Mouse (Mus musculus): Measurements from ENCODE around the gene Ptprt. TPM values are rescaled to one million over a fixed set of nuclear protein-coding genes. Genes with fewer than 3 reads are reported as not detected.

Ptprt gene
- total and polyA plus RNA-seq, 3 experiments, result 0.76 TPM; not detected in 2

GRCm38 (mm10) chr2:162613480-162613879 lies 47.5 kb downstream of the Ptprt start:
- TF ChIP-seq NRF1 (IDR thresholded peaks at IDR 0.05; ENCODE audit: low read depth, low read length) (no peak), SMC3 (IDR thresholded peaks at IDR 0.05; ENCODE audit: low read depth, low read length) (no peak), GABPA (IDR thresholded peaks at IDR 0.05; ENCODE audit: insufficient replicate concordance, low read depth, low read length) (no peak), CHD1 (IDR thresholded peaks at IDR 0.05; ENCODE audit: low read depth, low read length) (no peak), TCF12 (IDR thresholded peaks at IDR 0.05; ENCODE audit: low read depth, low read length) (no peak), RCOR1 (conservative IDR thresholded peaks at IDR 0.05; ENCODE audit: low read depth, low read length) (no peak), MXI1 (IDR thresholded peaks at IDR 0.05; ENCODE audit: low read depth, low read length) (no peak), SIN3A (IDR thresholded peaks at IDR 0.05; ENCODE audit: low read length) (no peak), MEF2A (IDR thresholded peaks at IDR 0.05; ENCODE audit: borderline replicate concordance, low read depth, low read length) (no peak), E2F4 (IDR thresholded peaks at IDR 0.05; ENCODE audit: insufficient replicate concordance, low read depth, low read length) (no peak), PAX5 (IDR thresholded peaks at IDR 0.05; ENCODE audit: low read length) (no peak), ETS1 (conservative IDR thresholded peaks at IDR 0.05; ENCODE audit: low read depth, low read length) (no peak), CTCF (conservative IDR thresholded peaks at IDR 0.05 in 1 of 2, IDR thresholded peaks at IDR 0.05 in 1 of 2; ENCODE audit: low read depth in 2 of 2, low read length in 2 of 2) (no peak), MAFK (IDR thresholded peaks at IDR 0.05; ENCODE audit: insufficient replicate concordance, low read length) (no peak), POLR2A (IDR thresholded peaks at IDR 0.05; ENCODE audit: low read depth, low read length) (no peak), ELF1 (IDR thresholded peaks at IDR 0.05; ENCODE audit: low read depth, low read length) (no peak), BHLHE40 (IDR thresholded peaks at IDR 0.05; ENCODE audit: low read depth, low read length) (no peak)
- no peak overlapping the region for H3K4me2 ChIP-seq (ENCODE audit: insufficient read depth, low read depth, poor library complexity, severe bottlenecking)
- H3K36me3 ChIP-seq (replicated peaks in 1 of 2; ENCODE audit: control insufficient read depth in 1 of 2, insufficient read depth in 1 of 2, low read length in 1 of 2), result no peaks in the 10 kb centered on the region
- H3K27ac ChIP-seq (ENCODE audit: insufficient read depth, low read depth), result no peak overlapping the region
- no peaks in the 10 kb centered on the region for H3K4me1 ChIP-seq (ENCODE audit: control insufficient read depth in 1 of 2, insufficient read depth in 2 of 2)
- H3K79me2 ChIP-seq (replicated peaks; ENCODE audit: control insufficient read depth, extremely low read depth, insufficient read depth, poor library complexity, severe bottlenecking), result no peaks in the 10 kb centered on the region
- peaks cover 71% of the 10 kb centered on the region for H3K9me3 ChIP-seq (replicated peaks; ENCODE audit: low read length)
- no peak overlapping the region for H3K9ac ChIP-seq (ENCODE audit: insufficient read depth, low read depth)
- in situ Hi-C loops (cut with MboI; ENCODE audit: low pct_ligation_motif_present, low pct_unique_long_range_greater_than_20kb, low sequenced_read_pairs) (no loop called here), dilution Hi-C loops (cut with MboI; ENCODE audit: extremely low pct_ligation_motif_present, extremely low pct_unique_long_range_greater_than_20kb, low sequenced_read_pairs) (no loop called here)
- H3K4me3 ChIP-seq (replicated peaks in 1 of 3; ENCODE audit: low read depth in 2 of 3, low read length in 2 of 3, poor library complexity in 1 of 3), result no peak overlapping the region
- no peak for DNase-seq (ENCODE audit: extremely low read depth)
- H3K27me3 ChIP-seq (replicated peaks), result no peaks in the 10 kb centered on the region

GRCm38 (mm10) chr2:162602721-162603120 lies 58.2 kb downstream of the Ptprt start:
- dilution Hi-C loops (cut with MboI; ENCODE audit: extremely low pct_ligation_motif_present, extremely low pct_unique_long_range_greater_than_20kb, low sequenced_read_pairs) (no loop called here), in situ Hi-C loops (cut with MboI; ENCODE audit: low pct_ligation_motif_present, low pct_unique_long_range_greater_than_20kb, low sequenced_read_pairs) (no loop called here)
- Histone ChIP-seq H3K9ac (ENCODE audit: insufficient read depth, low read depth) (no peak overlapping the region), H3K9me3 (replicated peaks; ENCODE audit: low read length) (peaks cover 45% of the 10 kb centered on the region), H3K4me1 (ENCODE audit: control insufficient read depth in 1 of 2, insufficient read depth in 2 of 2) (no peaks in the 10 kb centered on the region), H3K36me3 (replicated peaks in 1 of 2; ENCODE audit: control insufficient read depth in 1 of 2, insufficient read depth in 1 of 2, low read length in 1 of 2) (no peaks in the 10 kb centered on the region), H3K4me2 (ENCODE audit: insufficient read depth, low read depth, poor library complexity, severe bottlenecking) (no peak overlapping the region), H3K4me3 (replicated peaks in 1 of 3; ENCODE audit: low read depth in 2 of 3, low read length in 2 of 3, poor library complexity in 1 of 3) (no peak overlapping the region), H3K27me3 (replicated peaks) (no peaks in the 10 kb centered on the region), H3K79me2 (replicated peaks; ENCODE audit: control insufficient read depth, extremely low read depth, insufficient read depth, poor library complexity, severe bottlenecking) (no peaks in the 10 kb centered on the region), H3K27ac (ENCODE audit: insufficient read depth, low read depth) (no peak overlapping the region)
- no peak for TF ChIP-seq IRF4 (IDR thresholded peaks at IDR 0.05; ENCODE audit: low read depth, low read length)
- TF ChIP-seq TBP (conservative IDR thresholded peaks at IDR 0.05; ENCODE audit: low read depth, low read length), result no peak
- no peak for TF ChIP-seq BHLHE40 (IDR thresholded peaks at IDR 0.05; ENCODE audit: low read depth, low read length)
- no peak for TF ChIP-seq ZNF384 (IDR thresholded peaks at IDR 0.05; ENCODE audit: low read depth, low read length)
- no peak for TF ChIP-seq NRF1 (IDR thresholded peaks at IDR 0.05; ENCODE audit: low read depth, low read length)
- no peak for TF ChIP-seq HCFC1 (IDR thresholded peaks at IDR 0.05; ENCODE audit: low read depth, low read length)
- TF ChIP-seq POLR2A (IDR thresholded peaks at IDR 0.05; ENCODE audit: low read depth, low read length), result no peak
- TF ChIP-seq ZKSCAN1 (IDR thresholded peaks at IDR 0.05; ENCODE audit: borderline replicate concordance, low read depth, low read length), result no peak
- no peak for TF ChIP-seq UBTF (IDR thresholded peaks at IDR 0.05; ENCODE audit: low read depth, low read length)
- no peak for TF ChIP-seq CTCF (conservative IDR thresholded peaks at IDR 0.05 in 1 of 2, IDR thresholded peaks at IDR 0.05 in 1 of 2; ENCODE audit: low read depth in 2 of 2, low read length in 2 of 2)
- TF ChIP-seq MAX (IDR thresholded peaks at IDR 0.05; ENCODE audit: low read length), result no peak
- TF ChIP-seq ZMIZ1 (IDR thresholded peaks at IDR 0.05; ENCODE audit: low read depth, low read length), result no peak
- no peak for TF ChIP-seq CHD1 (IDR thresholded peaks at IDR 0.05; ENCODE audit: low read depth, low read length)
- no peak for TF ChIP-seq RAD21 (IDR thresholded peaks at IDR 0.05; ENCODE audit: low read depth, low read length)
- no peak for TF ChIP-seq ZC3H11A (IDR thresholded peaks at IDR 0.05; ENCODE audit: low read depth, low read length)
- TF ChIP-seq MAZ (IDR thresholded peaks at IDR 0.05; ENCODE audit: low read depth, low read length), result no peak
- DNase-seq (ENCODE audit: extremely low read depth), result no peak

Data from CH12.LX (cell line).